Mouse (Mus musculus): ENCODE results near the gene Sfxn3. TPM values are rescaled to one million over a fixed set of nuclear protein-coding genes. Genes with fewer than 3 reads are reported as not detected.
A peak's percentile ranks its signal among the peaks of the same experiment; 100 is the strongest.

The Sfxn3 gene
- total and polyA plus RNA-seq, 3 experiments: 5.0 to 10.6 TPM; not detected in 1

- H3K9me3 ChIP-seq (replicated peaks; ENCODE audit: insufficient read depth, low read length): no peaks in the 10 kb centered on the region
- TF ChIP-seq RAD21 (IDR thresholded peaks at IDR 0.05; ENCODE audit: low read depth, low read length) (peak; percentile 32), CTCF (IDR thresholded peaks at IDR 0.05 in 2 of 3, conservative IDR thresholded peaks at IDR 0.05 in 1 of 3; ENCODE audit: control insufficient read depth in 1 of 3, insufficient read depth in 1 of 3, low read depth in 2 of 3, low read length in 3 of 3, poor library complexity in 1 of 3, severe bottlenecking in 1 of 3) (peak; percentile 39 to 57 (median 41); a peak in 5 of 6 replicates), SMC3 (IDR thresholded peaks at IDR 0.05; ENCODE audit: low read depth, low read length) (peak; percentile 48), USF1 (IDR thresholded peaks at IDR 0.05; ENCODE audit: low read depth, low read length) (no peak)
These were observed 53.4 kb downstream of the Sfxn3 start for GRCm38 (mm10) chr19:45100486-45101270.

GRCm38 (mm10) chr19:45105591-45105990 is 58.3 kb downstream of the Sfxn3 start:
- H3K27me3 ChIP-seq (ENCODE audit: control insufficient read depth in 1 of 2, insufficient read depth in 2 of 2, low read length in 2 of 2): peaks cover 5 to 11% of the 10 kb centered on the region in 2 experiments; a peak in 3 of 4 replicates
- H3K36me3 ChIP-seq (ENCODE audit: control insufficient read depth in 1 of 2, insufficient read depth in 2 of 2, low read length in 2 of 2): no peaks in the 10 kb centered on the region
- TF ChIP-seq KAT2A (conservative IDR thresholded peaks at IDR 0.05; ENCODE audit: low read depth, low read length) (no peak), TAL1 (IDR thresholded peaks at IDR 0.05; ENCODE audit: low read length) (no peak), TBP (IDR thresholded peaks at IDR 0.05; ENCODE audit: low read depth, low read length) (no peak), RAD21 (IDR thresholded peaks at IDR 0.05; ENCODE audit: low read depth, low read length) (no peak), MEF2A (IDR thresholded peaks at IDR 0.05; ENCODE audit: extremely low read depth, insufficient replicate concordance, low read depth, low read length, poor library complexity, severe bottlenecking) (no peak), HCFC1 (IDR thresholded peaks at IDR 0.05; ENCODE audit: low read depth, low read length) (no peak)
- no peak for DNase-seq (ENCODE audit: low read depth, low spot score)
- H3K9ac ChIP-seq (ENCODE audit: control insufficient read depth, low read depth, low read length, poor library complexity, severe bottlenecking): no peak overlapping the region
- H3K9me3 ChIP-seq (replicated peaks; ENCODE audit: insufficient read depth, low read length): no peaks in the 10 kb centered on the region
- H3K27ac ChIP-seq (ENCODE audit: control insufficient read depth, low read depth, low read length): no peak overlapping the region
- H3K4me1 ChIP-seq (ENCODE audit: control insufficient read depth in 1 of 2, insufficient read depth in 2 of 2, low read length in 2 of 2): no peaks in the 10 kb centered on the region
- no peaks in the 10 kb centered on the region for H3K79me2 ChIP-seq (ENCODE audit: control insufficient read depth, insufficient read depth, low read length, poor library complexity)
- no peak overlapping the region for H3K4me3 ChIP-seq (ENCODE audit: control insufficient read depth in 1 of 2, insufficient read depth in 1 of 2, low read depth in 2 of 2, low read length in 2 of 2)

More at GRCm38 (mm10) chr19:45100486-45101270, 53.4 kb downstream of the Sfxn3 start:
- Histone ChIP-seq H3K36me3 (ENCODE audit: control insufficient read depth in 1 of 2, insufficient read depth in 2 of 2, low read length in 2 of 2) (no peaks in the 10 kb centered on the region), H3K4me3 (ENCODE audit: control insufficient read depth in 1 of 2, insufficient read depth in 1 of 2, low read depth in 2 of 2, low read length in 2 of 2) (no peak overlapping the region), H3K27me3 (ENCODE audit: control insufficient read depth in 1 of 2, insufficient read depth in 2 of 2, low read length in 2 of 2) (peaks cover 4% of the 10 kb centered on the region in 2 experiments), H3K27ac (ENCODE audit: control insufficient read depth, low read depth, low read length) (no peak overlapping the region), H3K79me2 (ENCODE audit: control insufficient read depth, insufficient read depth, low read length, poor library complexity) (no peaks in the 10 kb centered on the region), H3K9ac (ENCODE audit: control insufficient read depth, low read depth, low read length, poor library complexity, severe bottlenecking) (no peak overlapping the region), H3K4me1 (ENCODE audit: control insufficient read depth in 1 of 2, insufficient read depth in 2 of 2, low read length in 2 of 2) (no peaks in the 10 kb centered on the region)
- peak; percentile 60 for DNase-seq (ENCODE audit: low read depth, low spot score)

Other genes with a start within 250 kb of the Sfxn3 start
- 35.4 and 36.7 TPM in 2 replicates for gene Slf2, start 116.4 kb upstream of the Sfxn3 start, total RNA-seq (2012; rRNA removed)
- gene Slf2, start 116.4 kb upstream of the Sfxn3 start, polyA plus RNA-seq (2012; ENCODE audit: insufficient read depth in 1 of 2, insufficient read length in 2 of 2, low read depth in 1 of 2, low replicate concordance in 2 of 2, missing spikeins in 1 of 2): 100 to 1,000 TPM in 1 of 2 experiments, 10 to 100 TPM in 1; 30.2 to 109 TPM
- gene Sema4g, start 58.4 kb upstream of the Sfxn3 start, total RNA-seq (2012; rRNA removed): 0.10 and 0.15 TPM in 2 replicates
- under 1 TPM in 1 of 2 experiments, not detected in 1; 0.47 TPM for gene Sema4g, start 58.4 kb upstream of the Sfxn3 start, polyA plus RNA-seq (2012; ENCODE audit: insufficient read depth in 1 of 2, insufficient read length in 2 of 2, low read depth in 1 of 2, low replicate concordance in 2 of 2, missing spikeins in 1 of 2)
- 35.9 and 37.5 TPM in 2 replicates for gene Twnk, start 41.8 kb upstream of the Sfxn3 start, total RNA-seq (2012; rRNA removed)
- 10 to 100 TPM in 1 of 2 experiments, not detected in 1; 55.6 TPM for gene Twnk, start 41.8 kb upstream of the Sfxn3 start, polyA plus RNA-seq (2012; ENCODE audit: insufficient read depth in 1 of 2, insufficient read length in 2 of 2, low read depth in 1 of 2, low replicate concordance in 2 of 2, missing spikeins in 1 of 2)
- gene Mrpl43, start 41.1 kb upstream of the Sfxn3 start, total RNA-seq (2012; rRNA removed): 136 and 145 TPM in 2 replicates
- gene Mrpl43, start 41.1 kb upstream of the Sfxn3 start, polyA plus RNA-seq (2012; ENCODE audit: insufficient read depth in 1 of 2, insufficient read length in 2 of 2, low read depth in 1 of 2, low replicate concordance in 2 of 2, missing spikeins in 1 of 2): 100 to 1,000 TPM in 1 of 2 experiments, not detected in 1; 136 TPM
- 4.0 and 4.2 TPM in 2 replicates for gene Lzts2, start 33.1 kb upstream of the Sfxn3 start, total RNA-seq (2012; rRNA removed)
- 10 to 100 TPM in 1 of 2 experiments, not detected in 1; 13.1 TPM for gene Lzts2, start 33.1 kb upstream of the Sfxn3 start, polyA plus RNA-seq (2012; ENCODE audit: insufficient read depth in 1 of 2, insufficient read length in 2 of 2, low read depth in 1 of 2, low replicate concordance in 2 of 2, missing spikeins in 1 of 2)
- gene Pdzd7, start 1.8 kb upstream of the Sfxn3 start, total RNA-seq (2012; rRNA removed): 0.08 and 0.10 TPM in 2 replicates
- under 1 TPM in 1 of 2 experiments, not detected in 1; 0.56 TPM for gene Pdzd7, start 1.8 kb upstream of the Sfxn3 start, polyA plus RNA-seq (2012; ENCODE audit: insufficient read depth in 1 of 2, insufficient read length in 2 of 2, low read depth in 1 of 2, low replicate concordance in 2 of 2, missing spikeins in 1 of 2)
- 0.33 and 0.39 TPM in 2 replicates for gene Kazald1, start 27.7 kb downstream of the Sfxn3 start, total RNA-seq (2012; rRNA removed)
- gene Kazald1, start 27.7 kb downstream of the Sfxn3 start, polyA plus RNA-seq (2012; ENCODE audit: insufficient read depth in 1 of 2, insufficient read length in 2 of 2, low read depth in 1 of 2, low replicate concordance in 2 of 2, missing spikeins in 1 of 2): 1 to 10 TPM in 1 of 2 experiments, not detected in 1; 1.5 TPM
- not detected in 2 replicates for gene Tlx1, start 103.2 kb downstream of the Sfxn3 start, total RNA-seq (2012; rRNA removed)
- gene Tlx1, start 103.2 kb downstream of the Sfxn3 start, polyA plus RNA-seq (2012; ENCODE audit: insufficient read depth in 1 of 2, insufficient read length in 2 of 2, low read depth in 1 of 2, low replicate concordance in 2 of 2, missing spikeins in 1 of 2): not detected
- gene Lbx1, start 188.3 kb downstream of the Sfxn3 start, total RNA-seq (2012; rRNA removed): not detected in 2 replicates
- gene Lbx1, start 188.3 kb downstream of the Sfxn3 start, polyA plus RNA-seq (2012; ENCODE audit: insufficient read depth in 1 of 2, insufficient read length in 2 of 2, low read depth in 1 of 2, low replicate concordance in 2 of 2, missing spikeins in 1 of 2): not detected

Data from MEL (cell line).